Mouse (Mus musculus): ENCODE data around the gene Stx1a.

The Stx1a gene

DNA sequence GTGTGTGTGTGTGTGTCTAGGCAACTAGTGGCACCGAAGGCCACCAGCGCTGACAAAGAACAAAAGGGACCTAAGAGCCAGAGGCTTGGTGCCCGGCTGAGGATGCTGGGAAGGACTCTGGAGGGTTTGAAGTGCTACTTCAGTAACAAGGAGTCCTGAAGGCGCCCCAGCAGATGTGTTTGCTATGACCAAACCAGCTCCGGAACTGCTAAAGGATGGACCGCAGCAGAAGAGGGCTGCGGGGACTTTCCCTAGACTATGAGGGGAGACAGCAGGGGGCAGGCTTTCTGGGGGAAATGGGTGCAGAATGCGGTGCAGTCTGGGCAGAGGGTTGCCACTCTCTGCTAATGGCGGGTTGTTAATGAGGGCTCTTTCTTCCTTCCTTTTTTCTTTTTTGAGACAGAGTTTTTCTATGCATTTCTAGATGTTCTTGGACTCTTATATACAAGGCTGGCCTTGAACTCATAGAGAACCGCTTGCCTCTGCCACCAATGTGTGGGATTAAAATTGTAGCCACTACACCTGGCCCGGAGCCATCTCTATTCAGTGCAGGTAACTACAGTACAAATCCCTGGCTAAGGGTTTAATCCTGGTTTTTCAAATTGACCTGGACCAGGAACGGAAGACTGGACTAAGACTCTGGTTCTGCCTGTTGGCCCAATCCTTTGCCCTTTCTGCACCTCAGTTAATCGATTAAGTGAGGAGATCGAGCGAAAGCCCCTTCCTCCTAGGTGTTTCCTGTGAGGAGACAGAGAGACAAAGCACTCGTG is 15.3 kb upstream of the Stx1a start:
- no peak for DNase-seq (ENCODE audit: extremely low read depth, low read depth)

DNA sequence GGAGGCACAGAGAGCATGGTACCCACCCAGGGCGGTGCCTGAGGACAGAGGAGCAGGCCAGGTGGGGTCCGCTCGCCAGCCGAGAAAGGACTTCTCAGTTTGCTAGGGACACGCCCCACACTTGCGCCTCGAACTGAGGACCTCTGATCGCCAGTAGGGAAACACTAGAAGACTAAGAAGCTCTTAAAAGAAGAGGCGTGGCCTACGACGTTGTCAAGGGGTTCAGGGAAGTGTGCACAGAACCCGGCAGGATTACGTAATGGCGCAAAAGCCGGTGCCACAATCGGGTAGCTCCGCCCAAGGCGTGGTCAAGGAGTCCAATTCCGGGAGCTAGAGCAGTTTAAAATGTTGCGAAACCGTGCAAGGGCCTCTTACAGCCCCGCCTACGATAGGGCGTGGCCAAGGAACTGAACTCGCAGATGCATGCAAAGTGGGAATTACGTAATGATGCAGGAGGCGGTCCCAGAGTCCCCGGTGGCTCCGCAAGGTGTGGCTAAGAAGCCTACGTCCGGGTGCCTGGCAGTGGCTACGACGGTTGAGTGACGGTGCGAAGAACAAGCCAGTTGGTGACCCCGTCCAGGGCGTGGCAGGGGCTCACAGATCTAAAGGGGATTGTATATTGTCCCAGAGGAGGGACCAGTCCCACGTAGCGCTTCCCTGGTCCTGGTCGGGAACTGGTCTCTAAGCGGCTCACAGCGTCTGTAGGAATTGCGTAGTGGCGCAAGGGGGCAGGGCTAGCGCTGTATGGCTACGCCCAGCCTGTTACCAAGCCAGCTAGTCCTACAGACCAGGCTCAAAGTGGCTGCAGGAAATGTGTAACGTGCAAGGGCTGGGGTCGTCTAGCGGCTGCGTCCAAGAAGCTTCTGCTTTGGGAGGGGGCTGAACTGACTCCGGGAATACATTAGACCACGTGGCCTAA is 14.4 kb upstream of the Stx1a start, which contains the start of gene Abhd11:
TSS of gene Abhd11 (plus strand) at position 482 of the 919 bp plus-strand sequence.
- DNase-seq (ENCODE audit: extremely low read depth, low read depth) = peak; percentile 100

DNA sequence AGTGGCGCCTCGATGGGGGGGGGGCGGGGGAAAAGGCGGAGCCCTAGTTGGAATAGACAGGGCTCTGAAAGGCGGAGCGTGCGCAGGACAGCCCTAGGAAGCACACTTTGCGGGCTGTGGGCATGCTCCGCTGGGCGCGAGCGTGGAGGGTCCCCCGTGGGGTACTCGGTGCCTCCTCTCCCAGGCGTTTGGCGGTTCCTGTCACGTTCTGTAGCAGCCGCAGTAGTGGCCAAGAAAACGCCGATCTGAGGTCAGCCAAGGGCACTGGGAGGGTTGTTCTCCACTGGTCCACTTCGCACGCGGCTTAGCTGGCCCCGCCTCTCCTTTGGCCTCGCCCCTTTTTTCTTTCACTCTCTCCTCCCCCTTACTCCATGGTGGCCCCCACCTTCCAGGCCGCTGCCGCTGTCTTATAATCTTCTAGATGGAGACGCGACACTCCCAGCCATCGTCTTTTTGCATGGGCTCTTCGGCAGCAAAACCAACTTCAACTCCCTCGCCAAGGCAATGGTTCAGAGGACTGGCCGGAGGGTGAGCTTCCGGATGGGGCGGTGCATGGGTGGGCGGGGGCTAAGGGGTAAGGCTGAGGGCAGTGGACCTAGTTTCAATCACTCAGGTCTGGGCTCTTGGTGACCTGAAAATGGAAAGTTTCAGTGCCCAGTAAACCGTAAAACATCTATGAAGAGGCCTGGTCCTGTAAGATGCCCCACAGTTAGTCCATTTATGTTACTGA is 13.5 kb upstream of the Stx1a start:
- peak; percentile 72 for DNase-seq (ENCODE audit: extremely low read depth, low read depth)

DNA sequence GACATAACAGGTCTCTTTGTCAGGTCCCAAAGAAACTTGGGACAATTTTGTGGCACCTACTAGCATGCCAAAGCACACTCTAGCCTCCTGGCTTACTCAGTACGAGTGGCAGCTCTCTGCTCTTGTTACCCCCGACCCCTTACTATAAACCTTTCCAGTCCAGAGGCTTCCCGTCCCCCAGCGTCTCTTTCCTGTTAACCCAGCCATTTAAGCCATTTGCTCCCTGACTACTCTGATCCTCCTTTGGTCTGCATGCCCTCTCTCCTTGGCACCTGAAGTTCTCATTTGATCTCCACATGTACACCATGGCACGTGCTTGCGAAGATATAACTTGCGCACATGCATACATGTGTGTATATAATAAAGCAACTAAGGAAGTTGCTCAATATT is 13.0 kb upstream of the Stx1a start:
- no peak for DNase-seq (ENCODE audit: extremely low read depth, low read depth)

DNA sequence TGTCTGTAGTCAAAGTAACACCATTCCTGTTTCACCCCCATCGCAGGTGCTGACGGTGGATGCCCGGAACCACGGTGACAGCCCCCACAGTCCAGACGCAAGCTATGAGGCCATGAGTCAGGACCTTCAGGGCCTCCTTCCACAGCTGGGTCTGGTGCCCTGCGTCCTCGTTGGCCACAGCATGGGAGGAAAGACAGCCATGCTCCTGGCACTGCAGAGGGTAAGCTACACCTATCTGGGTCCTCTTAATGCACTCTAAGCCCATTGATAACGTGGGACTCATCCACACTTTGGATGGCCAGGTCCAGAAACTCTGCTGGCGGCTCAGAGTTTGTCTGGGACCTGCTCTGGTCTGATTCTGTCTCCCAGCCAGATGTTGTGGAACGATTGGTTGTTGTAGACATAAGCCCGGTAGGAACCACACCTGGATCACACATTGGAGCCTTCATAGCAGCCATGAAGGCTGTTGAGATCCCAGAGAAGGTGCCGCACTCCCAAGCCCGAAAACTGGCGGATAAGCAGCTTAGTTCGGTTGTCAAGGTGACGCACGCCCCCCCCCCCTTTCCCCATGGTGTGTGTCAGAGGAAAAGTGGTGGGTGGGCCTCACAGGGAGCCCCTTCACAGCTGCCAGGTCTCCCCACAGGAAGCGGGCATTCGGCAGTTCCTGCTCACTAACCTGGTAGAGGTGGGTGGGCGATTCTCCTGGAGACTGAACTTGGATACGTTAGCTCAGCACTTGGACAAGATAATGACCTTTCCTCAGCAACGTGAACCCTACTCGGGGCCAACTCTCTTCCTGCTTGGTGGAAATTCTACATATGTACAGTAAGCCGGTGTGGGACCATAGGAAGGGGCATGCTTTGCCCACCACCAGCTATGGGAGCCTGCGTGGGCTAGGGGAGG is 12.2 kb upstream of the Stx1a start:
- DNase-seq (ENCODE audit: extremely low read depth, low read depth) = no peak

DNA sequence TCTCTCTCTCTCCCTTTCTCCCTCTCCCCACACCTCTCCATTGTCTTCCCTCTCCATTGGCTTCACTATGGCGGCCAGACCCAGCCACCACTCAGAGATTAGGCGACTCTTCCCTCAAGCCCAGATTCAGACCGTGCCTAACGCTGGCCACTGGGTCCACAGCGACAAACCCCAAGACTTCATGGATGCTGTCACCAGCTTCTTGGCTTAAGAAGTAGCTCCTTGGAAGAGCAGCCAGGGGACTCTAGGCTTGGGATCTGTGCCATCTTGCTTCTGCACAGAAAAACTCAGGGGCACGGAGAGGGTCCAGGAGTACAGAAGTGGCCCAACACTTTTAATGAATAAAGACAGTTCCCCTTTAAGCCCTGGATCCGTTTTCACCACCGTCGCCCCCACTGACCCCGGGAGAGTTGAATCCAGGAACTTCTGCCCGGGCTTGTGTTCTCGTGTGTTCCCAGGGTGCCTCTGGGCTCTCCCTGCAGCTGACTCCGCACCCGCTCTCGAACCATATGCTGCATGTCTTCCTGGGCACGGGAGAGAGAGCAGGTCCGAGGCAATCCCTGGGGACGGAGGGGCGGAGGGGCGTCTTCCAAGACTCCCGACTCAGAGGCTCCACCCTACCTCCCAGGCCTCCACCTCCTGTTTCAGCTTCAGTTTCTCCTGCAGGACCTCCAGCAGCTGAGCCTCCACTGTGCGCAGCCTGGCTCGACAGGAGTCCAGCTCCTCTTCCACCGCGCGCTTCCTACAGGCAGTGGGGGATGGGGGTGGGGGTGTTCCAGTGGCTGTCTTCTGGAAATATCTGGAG is 11.3 kb upstream of the Stx1a start:
- DNase-seq (ENCODE audit: extremely low read depth, low read depth) = no peak

DNA sequence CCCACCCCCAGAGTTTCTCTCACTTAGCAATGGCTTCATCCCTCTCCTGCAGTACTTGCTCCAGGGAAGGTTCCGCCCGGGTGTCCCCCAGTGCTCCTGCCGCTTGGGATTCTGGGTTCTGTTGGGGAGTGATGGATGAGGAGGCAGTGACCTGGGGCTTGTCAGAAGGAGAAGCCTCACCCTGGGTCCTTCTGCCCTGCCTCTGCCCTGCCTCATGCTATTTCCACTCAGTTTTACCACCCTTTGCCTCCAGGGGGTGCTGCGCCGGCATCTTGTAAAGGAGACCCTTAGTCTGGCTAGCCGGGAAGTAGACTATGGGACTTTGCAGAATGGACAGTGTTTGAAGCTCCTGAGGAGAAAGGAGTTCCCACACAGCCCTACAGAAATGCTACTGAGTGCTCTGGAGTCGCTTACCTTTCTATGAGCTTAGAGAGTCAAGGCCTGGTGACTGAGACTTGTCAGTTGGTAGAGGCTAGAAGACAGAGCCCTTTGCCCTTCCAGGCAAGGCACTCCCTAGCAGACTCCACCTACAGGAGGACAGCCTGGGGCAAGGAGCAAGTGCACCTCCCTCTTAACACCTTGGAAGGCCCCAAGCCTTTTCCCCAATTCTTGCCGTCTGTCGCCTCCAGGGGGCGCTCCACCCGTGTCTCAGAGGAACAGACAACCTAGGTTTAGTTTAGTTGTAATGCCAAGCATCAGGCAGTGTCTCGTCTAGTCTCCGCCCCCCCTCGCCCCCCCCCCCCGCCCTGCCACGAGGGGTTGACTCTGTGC is 10.4 kb upstream of the Stx1a start:
- peak; percentile 46 for DNase-seq (ENCODE audit: extremely low read depth, low read depth)

DNA sequence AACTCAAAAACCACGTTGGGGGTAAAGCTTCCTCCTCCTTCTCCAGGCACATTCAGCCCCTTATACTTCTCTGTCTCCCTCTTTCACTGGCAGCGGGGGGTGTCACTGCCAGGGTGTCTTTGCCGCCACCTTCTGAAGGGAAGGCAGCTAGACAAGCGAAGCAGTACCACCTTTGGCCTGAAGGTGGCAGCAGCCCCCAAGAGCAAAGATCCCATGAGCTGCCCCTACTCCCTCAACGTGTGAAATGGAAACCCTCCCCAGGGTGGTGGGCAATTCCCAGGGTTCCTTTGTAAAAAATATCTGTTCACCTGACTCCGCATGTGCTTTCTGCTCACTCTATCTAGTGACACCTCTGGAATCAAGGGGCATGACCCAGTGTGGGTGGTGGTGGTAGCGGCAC is 7.8 kb upstream of the Stx1a start:
- DNase-seq (ENCODE audit: extremely low read depth, low read depth) = peak; percentile 51

DNA sequence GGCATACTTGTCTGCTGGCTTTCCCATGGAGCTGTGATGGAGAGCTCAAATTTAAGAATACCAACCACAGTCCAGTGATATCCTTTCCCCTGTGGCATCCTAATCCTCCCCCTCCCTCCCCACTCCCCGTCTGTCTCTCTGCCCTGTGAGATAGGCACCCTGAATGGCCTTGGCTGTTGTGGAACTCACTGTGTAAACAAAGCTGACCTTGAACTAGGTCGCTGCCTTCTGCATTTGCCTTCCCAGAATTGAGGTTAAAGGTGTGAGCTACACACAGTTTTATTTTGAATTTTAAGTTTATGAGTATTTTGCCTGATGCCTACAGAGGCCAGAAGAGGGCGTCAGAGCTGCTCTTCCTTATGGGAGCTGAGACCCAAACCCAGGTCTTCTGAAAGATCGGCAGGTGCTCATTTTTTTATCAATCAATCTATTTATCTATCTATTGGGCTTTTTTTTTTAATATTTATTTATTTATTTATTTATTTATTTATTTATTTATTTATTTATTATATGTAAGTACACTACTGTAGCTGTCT is 7.0 kb upstream of the Stx1a start:
- DNase-seq (ENCODE audit: extremely low read depth, low read depth) = no peak

DNA sequence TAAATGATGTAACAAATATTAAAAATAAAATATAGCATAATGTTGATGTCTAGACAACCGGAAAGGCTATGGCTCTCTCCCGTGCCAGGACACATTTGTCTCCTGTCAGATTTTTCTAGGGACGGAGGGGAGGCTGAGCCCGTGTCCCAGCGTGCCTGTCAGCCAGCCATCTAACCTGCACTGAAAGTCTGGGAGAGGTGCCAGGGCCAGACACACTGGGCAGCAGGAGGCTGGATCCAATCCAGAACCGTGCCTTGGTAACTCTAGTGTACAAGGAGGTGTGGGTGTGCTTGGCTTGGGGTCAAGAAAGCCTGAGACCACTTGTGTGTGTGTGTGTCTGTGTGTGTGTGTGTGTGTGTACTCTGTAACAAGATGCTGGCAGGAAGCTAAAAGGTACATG is 1.5 kb upstream of the Stx1a start:
- DNase-seq (ENCODE audit: extremely low read depth, low read depth) = no peak

DNA sequence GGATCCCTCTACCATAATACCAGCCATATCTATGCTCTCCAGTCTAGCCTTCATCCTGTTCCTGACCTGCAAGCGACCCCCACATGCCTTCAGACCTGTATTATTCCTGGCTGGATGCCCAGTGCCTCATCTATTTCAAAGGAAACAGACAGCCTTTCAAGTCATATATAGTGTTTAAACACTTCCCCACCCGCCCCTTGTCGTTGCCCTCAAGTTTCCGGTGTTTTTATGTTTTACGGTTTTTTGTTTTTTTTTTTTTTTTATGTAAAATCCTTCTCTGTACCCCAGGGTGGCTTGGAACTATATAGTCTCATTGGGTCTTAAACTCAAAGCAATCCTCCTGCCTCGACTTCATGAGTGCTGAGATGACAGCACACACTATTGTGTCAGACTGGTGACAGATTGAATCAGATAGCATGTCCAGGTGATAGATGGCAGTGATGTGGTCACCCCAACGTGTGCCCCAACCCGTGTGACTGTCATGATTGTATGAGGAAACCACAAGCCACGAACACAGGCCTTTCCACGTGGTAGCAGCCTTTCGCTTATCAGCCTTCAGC is 1.5 kb downstream of the Stx1a start:
- DNase-seq (ENCODE audit: extremely low read depth, low read depth) = peak; percentile 80

DNA sequence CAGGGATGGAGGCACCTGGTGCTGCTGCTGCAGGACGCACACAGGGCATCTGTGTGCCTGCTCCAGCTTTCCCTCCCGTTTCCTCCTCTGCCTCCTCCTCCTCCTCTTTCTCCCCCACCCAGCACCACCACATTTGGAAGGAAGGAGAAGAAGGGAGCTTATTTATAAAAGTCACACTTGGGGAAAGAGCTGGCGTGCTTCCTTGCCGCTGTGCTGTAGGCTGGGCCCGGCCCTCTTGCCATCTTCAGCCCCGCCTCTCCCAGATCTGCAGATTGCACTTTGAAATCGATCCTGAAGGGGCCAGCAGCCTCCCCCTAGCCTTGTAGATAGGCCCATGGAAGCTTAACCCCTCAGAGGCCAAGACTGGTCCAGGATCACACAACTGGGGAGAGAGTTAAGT is 2.6 kb downstream of the Stx1a start:
- DNase-seq (ENCODE audit: extremely low read depth, low read depth) = no peak

DNA sequence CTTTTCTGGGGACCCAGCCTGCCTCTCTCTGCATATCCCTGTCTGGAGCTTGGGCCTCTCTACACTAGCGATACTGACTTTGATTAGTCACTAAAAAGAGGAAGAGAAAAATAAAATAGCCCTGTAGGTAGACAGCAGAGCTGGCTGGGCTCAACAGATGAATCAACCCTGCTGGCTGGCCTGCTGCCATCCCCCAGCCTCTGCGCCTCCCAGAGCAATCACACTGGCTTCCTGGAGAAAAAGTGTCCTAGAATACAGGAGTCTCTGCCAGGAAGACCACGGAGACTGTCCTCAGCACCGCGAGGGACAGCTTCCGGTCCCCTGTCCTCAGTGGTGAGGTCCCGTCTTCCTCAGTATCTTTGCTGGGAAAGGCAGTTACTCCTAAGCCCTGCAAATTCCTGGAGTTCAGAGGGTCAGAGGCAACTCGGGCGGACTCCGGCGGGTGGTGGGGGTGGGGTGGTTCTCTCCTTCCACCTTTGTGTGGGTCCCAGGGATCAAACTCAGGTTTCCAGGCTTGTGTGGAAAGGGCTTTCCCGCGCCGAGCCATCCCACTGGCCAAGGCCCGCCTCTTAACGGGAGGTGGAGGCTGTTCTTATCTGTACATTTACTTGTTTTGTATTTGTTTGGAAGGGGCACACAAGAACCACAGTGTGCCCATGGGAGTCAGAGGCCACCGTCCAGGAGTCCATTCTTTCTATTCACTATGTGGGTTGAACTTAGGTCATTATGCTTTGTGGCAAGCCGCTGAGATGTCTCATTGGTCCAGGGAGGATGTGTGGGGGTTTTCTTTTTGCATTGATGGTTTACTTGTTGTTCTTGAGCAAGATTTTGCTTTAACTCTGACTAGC is 5.9 kb downstream of the Stx1a start:
- DNase-seq (ENCODE audit: extremely low read depth, low read depth) = peak; percentile 72

DNA sequence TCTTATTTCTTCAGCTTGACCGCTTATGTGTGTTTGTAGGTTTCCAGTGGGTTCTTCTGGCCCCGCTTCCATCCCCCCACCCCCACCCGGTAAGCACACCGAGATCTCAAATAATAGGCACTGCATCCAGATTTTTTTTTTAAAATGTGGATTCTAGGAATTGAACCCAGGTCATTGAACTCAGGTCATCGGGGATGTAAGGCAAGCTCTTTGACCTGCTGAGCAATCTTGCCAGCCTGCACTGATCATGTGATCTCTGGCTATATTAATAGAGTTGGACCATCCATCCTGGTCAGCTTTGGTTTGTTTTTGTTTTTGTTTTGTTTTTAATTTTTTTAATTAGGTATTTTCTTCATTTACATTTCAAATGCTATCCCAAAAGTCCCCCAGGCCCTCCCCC is 9.3 kb downstream of the Stx1a start:
- no peak for DNase-seq (ENCODE audit: extremely low read depth, low read depth)

DNA sequence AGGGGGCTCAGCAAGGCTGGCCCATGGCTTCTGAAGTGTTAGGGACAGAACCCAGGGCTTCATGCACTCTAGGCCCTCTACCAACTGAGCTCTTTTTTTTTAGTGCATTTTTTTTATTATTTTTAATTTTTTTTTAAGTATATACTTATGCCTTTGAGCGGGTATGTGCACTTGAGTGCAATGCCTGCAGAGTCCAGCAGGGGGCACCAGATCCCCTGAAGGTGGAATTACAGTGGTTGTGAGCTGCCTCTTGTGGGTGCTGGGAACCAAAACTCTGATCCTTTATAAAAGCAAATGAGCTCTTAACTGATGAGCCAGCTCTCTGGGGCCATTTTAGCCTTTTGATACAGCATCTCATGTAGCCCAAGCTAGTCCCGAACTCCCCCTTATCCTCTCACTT is 11.3 kb downstream of the Stx1a start:
- no peak for DNase-seq (ENCODE audit: extremely low read depth, low read depth)

DNA sequence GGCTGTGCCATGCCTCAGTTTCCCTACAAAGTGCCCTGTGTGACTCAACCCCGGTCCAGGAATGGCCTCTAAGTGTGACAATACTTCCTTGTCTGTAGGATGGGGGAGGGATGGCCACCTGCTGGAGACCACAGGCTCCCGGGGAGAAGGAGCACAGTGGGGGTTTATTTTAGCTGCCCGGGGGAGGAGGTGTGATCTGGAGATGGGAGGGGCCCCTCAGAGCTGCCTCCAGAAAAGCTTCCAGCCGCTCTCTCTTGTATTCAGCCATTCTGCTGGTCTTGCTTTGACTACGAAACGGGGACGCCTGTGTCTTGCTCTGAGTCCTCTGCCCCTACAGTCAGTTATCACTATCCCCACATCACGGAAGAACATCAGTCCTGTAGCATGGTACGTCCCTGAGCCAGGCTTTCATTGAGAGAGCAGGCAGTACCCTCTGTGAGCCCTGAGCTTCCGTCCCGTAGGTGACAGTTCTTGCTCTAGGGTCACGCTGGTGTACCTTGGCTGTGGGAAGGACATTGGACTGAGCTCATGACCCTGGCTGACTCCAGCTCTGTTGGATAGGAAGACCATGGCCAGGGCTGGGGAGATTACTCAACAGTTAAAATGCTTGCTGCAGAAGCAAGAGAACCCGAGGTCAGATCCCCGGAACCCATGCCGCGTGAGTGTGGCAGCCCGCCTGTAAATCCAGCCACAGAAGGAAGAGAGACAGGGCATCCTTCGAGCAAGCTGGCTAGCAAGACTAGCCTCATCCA is 12.5 kb downstream of the Stx1a start:
- DNase-seq (ENCODE audit: extremely low read depth, low read depth) = no peak

DNA sequence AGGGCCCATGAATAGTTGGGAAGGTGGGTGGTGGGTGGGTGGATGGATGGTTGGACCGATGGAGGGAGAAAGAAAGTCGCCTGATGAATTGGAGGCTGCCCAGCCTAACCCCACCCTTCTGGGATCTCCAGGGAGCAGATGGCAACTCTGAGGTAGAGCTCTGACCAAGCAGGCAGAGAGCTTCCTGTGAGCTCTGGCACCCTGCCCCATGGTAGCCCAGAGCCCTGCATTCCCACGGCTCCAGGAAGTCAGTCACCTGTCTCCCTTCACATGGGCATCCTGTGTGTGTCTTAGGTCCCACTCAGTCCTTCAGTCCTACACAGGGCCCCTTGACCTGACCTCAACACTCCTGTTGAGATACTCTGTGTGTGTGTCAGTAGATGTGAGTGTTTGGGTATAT is 14.7 kb downstream of the Stx1a start:
- DNase-seq (ENCODE audit: extremely low read depth, low read depth) = no peak

Data from MEL-GATA-1-ER (cell line).